Mouse (Mus musculus) Patski (cell line): Measurements from ENCODE around the gene Rras. TPM values are rescaled to one million over a fixed set of nuclear protein-coding genes. Genes with fewer than 3 reads are reported as not detected.

Experiments
- ATAC-seq: fragments of 100-300 bp; one replicate; pipeline ENCODE4 v1.8.0; 2021
- CTCF ChIA-PET: fragments of 350-600 bp; sonication (Branson Sonifier 250); formaldehyde crosslinking; loops from one replicate; lab custom pipeline; 2022; ENCODE audit warnings: inconsistent platforms; lab: Charles Lee
- POLR2A ChIA-PET: fragments of 350-600 bp; sonication (Branson Sonifier 250); formaldehyde crosslinking; loops from one replicate; lab custom pipeline; 2022; ENCODE audit warnings: antibody characterized with exemption, inconsistent platforms; lab: Charles Lee
- DNase-seq: peaks from one replicate; pipeline ENCODE4 v3.0.0-alpha.2; 2011; ENCODE audit warnings: low read depth, low spot score
- H3K27me3 ChIP-seq: fragments of 371-371 bp; one replicate; pipeline ENCODE4 v1.5.1; 2021
- CTCF ChIP-seq: fragments of 100-300 bp; IDR thresholded peaks from one replicate; pipeline ENCODE4 v1.5.1; 2021
- in situ Hi-C: fragments of 300-500 bp; cut with MboI; formaldehyde crosslinking; loops from 3 replicates; pipeline ENCODE4 v1.11.1; 2018; ENCODE audit warnings: low pct_unique_long_range_greater_than_20kb, mixed read lengths
- polyA plus RNA-seq: library from polyadenylated mRNA; unstranded; gene quantifications from one replicate; pipeline ENCODE4 v1.2.3, GENCODE M21; 2021

Rras gene
- polyA plus RNA-seq, 1 experiment from 2014 or later, result 78.9 TPM

DNA sequence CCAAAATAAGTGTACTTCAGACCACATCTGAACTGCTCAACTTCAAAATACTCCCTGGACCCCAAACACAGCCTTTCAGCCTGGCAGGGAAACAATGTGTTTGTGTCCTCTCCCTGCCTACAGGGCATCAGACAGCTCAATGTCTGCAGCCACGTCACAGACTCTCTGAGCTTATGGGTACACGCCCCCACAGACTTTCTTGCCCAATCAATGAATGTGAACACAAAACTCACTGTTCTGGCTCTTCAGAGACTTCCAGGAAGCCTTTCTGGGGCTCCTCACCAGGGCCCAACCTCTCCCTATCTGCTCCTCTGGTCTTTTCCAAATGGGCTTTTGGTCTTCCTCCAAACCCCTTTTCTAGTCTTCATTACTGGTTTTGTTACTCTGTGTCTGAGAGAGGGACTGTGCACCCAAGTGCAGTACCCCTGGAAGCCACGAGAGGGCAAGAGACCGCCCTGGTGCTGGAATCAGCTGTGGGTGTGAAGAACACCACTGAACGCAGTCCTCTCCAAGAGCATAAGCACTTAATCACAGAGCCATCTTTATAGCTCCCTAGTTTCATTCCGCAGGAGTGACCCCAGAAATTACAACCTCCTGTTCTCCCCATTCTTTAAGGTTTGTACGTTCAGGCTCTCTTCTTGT lies 20.1 kb downstream of the Rras start:
- ChIA-PET POLR2A (interaction anchor here (0.9 to 1.9 kb wide), 2 partner anchors 15 to 73 kb away, joined by 3 to 5 read pairs; partner anchors contain the start of gene Prr12), CTCF (interaction anchor here (1.0 to 2.3 kb wide), 5 partner anchors 11 to 52 kb away, joined by 3 to 9 read pairs (median 5); no protein-coding TSS in a partner anchor)
- DNase-seq (no peak), ATAC-seq (no peak)
- in situ Hi-C loops, result no loop called here
- no peak for TF ChIP-seq CTCF
- H3K27me3 ChIP-seq, result no peaks in the 10 kb centered on the region

DNA sequence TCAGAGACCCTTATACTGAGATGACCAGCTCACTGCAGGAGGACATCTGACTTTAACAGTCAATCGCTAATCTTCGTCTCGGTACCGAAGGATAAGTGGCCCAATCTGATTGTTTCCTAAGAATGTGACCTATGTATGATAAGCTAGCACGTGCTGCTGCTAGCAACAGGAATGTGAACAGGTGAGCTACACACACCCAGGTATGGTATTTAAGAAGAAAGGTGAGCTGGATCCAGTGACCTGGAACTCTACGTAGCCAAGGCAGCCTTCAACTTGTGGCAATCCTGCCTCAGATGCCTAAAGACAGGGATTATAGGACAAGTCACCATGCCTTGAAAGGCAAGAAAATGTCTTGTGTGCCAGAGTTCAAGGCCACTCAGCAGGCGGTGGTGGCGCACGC lies 20.6 kb downstream of the Rras start:
- TF ChIP-seq CTCF, result no peak
- no peak for ATAC-seq
- in situ Hi-C loops, result no loop called here
- CTCF ChIA-PET, result interaction anchor here (1.0 to 2.3 kb wide), 5 partner anchors 12 to 53 kb away, joined by 3 to 9 read pairs (median 5); no protein-coding TSS in a partner anchor
- no peaks in the 10 kb centered on the region for H3K27me3 ChIP-seq
- POLR2A ChIA-PET, result interaction anchor here (0.9 to 1.9 kb wide), 2 partner anchors 14 to 73 kb away, joined by 3 to 5 read pairs; partner anchors contain the start of gene Prr12
- no peak for DNase-seq

GRCm38 (mm10) chr7:45040851-45041250 lies 23.1 kb downstream of the Rras start:
- CTCF ChIA-PET, result interaction anchor here (1.0 kb wide), 1 partner anchor 10 kb away, joined by 4 read pairs; no protein-coding TSS in a partner anchor
- no peaks in the 10 kb centered on the region for H3K27me3 ChIP-seq
- TF ChIP-seq CTCF, result no peak
- in situ Hi-C loops, result no loop called here
- POLR2A ChIA-PET, result no interaction called here
- ATAC-seq, result no peak
- no peak for DNase-seq

DNA sequence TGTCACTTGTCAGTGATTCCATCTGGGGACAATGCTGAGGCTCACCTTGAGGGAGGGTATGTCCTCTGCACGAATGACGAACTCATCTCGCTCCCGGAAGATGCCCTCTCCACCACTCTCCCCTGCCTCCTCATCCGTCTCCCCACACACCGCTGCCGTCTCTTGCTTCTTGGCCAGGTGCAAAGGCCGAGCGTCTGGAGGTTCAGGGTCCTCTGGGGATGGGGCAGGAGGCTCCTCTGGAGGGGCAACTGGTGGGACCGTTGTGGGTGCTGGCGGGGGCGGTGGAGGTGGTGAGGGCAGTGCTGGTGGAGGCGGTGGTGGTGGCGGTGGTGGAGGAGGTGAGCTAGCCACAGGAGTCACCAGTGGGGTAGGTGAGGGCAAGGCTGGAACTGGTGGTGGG lies 25.5 kb downstream of the Rras start:
- POLR2A ChIA-PET, result no interaction called here
- ATAC-seq (no peak), DNase-seq (no peak)
- in situ Hi-C loops, result no loop called here
- no peaks in the 10 kb centered on the region for H3K27me3 ChIP-seq
- CTCF ChIA-PET, result interaction anchor here (1.5 kb wide), 1 partner anchor 24 kb away, joined by 3 read pairs; no protein-coding TSS in a partner anchor
- no peak for TF ChIP-seq CTCF

DNA sequence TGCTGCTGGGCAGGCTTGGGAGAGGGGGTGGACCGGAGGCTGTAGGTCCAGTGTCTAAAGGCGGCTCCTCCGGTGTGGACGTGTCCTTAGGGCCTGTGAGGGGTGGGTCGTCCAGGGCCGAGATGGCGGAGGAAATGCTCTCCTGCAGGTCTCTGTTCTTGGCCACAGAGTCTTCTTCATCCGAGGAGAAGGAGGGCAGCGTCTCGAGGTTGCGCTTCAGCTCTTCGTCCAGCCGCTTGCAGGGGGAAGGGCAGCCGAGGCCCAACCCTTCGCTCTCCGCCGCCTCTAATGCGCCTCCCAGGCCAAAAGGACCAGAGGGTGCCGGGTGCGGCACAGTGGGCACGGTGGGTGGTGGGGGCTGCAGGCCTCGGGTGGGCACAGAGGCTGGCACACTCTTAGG lies 28.0 kb downstream of the Rras start:
- TF ChIP-seq CTCF, result no peak
- in situ Hi-C loops, result no loop called here
- POLR2A ChIA-PET, result no interaction called here
- CTCF ChIA-PET, result no interaction called here
- DNase-seq (no peak), ATAC-seq (no peak)
- no peaks in the 10 kb centered on the region for H3K27me3 ChIP-seq

- no peaks in the 10 kb centered on the region for H3K27me3 ChIP-seq
- in situ Hi-C loops, result no loop called here
- ChIA-PET CTCF (no interaction called here), POLR2A (interaction anchor here (1.9 kb wide), 1 partner anchor 7 kb away, joined by 5 read pairs; no protein-coding TSS in a partner anchor)
- TF ChIP-seq CTCF, result no peak
- DNase-seq, result no peak
- ATAC-seq, result no peak
Measured at GRCm38 (mm10) chr7:45046853-45047350, 29.1 kb downstream of the Rras start.

GRCm38 (mm10) chr7:45047491-45047890 lies 29.7 kb downstream of the Rras start:
- no peak for TF ChIP-seq CTCF
- no peaks in the 10 kb centered on the region for H3K27me3 ChIP-seq
- DNase-seq (no peak), ATAC-seq (no peak)
- in situ Hi-C loops, result no loop called here
- POLR2A ChIA-PET, result interaction anchor here (0.8 to 1.9 kb wide), 2 partner anchors 8 to 17 kb away, joined by 3 to 5 read pairs; no protein-coding TSS in a partner anchor
- CTCF ChIA-PET, result no interaction called here

DNA sequence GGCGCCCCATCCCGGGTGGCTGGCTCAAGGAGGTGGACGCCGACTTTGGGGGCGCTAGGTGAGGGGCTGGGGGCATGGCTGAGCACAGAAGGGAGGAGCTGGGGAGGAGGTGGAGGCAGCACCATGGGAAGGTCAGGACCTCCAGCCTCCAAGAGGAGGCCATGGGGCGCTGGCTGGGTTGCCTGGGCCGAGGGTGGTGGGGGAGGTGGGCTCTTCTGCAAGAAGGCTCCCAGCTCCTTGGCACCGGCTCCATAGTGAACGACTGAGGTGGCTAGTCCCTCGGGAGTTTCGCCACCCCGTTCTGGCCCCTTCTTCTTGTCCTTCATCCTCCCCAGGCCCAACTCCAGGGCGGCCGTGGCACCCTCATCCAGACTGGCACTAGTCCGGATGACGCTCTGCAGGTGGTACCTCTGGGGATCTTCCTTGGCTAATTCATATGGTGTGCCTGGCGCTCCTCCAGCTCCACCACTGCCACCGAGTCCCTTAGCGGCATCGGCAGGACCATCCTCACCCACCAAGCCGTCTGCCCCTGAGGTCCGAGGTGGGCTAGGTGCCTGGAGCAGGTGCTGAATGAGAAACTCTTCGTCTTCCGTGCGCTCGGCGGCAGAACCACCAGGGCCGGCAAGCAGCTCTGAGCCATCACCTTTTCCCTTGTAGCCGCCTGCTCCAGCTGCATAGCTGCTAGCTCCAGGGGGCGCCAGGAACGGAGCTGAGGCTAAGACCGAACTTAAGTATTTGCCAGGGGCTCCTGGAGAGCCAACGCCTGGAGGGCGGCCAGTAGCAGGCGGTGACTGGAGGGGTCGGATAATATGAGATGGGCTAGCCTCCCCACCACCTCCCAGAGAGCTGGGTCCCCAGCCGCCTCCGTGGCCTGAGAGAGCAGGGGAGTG lies 30.5 kb downstream of the Rras start:
- DNase-seq (no peak), ATAC-seq (no peak)
- ChIA-PET CTCF (no interaction called here), POLR2A (interaction anchor here (0.8 to 1.9 kb wide), 3 partner anchors 9 to 25 kb away, joined by 3 to 5 read pairs (median 3); no protein-coding TSS in a partner anchor)
- TF ChIP-seq CTCF, result no peak
- H3K27me3 ChIP-seq, result no peaks in the 10 kb centered on the region
- in situ Hi-C loops, result no loop called here

DNA sequence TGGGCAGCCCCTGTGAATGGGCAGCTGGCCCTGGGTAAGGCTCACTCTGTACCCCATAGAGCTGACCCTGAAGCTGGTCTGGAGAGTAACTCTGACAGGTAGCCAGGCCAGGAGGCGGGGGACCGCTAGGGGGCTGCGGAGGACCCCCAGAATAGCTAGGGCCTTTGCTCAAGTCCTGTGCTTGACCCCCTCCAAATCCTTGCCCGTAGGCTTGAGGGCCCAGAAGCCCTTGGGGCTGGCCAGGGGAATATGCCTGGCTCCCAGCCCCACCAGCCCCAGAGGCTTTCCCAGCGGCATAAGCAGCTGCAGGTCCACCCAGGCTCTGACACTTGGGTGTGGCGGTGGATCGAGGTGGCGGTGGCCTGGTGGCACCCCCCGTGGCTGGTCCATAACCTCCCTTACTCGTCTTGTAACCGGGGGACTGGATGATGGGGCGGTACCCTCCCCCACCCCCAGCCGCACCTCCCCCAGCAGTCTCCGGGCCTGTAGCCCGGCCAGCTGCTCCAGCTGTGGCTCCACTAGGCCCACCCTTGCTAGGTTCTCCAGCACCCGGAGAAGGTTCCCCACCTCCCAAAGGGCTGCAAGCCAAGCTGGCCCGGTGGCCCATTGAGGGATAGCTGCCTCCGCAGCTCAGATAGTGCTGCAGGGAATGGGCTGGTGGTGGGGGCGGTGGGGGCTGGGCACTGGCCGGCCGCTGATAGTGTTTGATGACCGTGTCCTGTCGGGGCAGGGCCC lies 31.3 kb downstream of the Rras start:
- no peak for DNase-seq
- ATAC-seq, result no peak
- no peak for TF ChIP-seq CTCF
- POLR2A ChIA-PET, result interaction anchor here (0.9 to 1.9 kb wide), 2 partner anchors 10 to 26 kb away, joined by 3 to 5 read pairs; no protein-coding TSS in a partner anchor
- in situ Hi-C loops, result no loop called here
- CTCF ChIA-PET, result no interaction called here
- no peaks in the 10 kb centered on the region for H3K27me3 ChIP-seq
